Mouse (Mus musculus): ENCODE results near the gene Afdn.
A peak's percentile ranks its signal among the peaks of the same experiment; 100 is the strongest.
"Not testable (repeated sequence)": the region's sequence is repeated elsewhere in the genome, so short reads cannot be mapped to it uniquely, and the experiment has no call there.

The Afdn gene

DNA sequence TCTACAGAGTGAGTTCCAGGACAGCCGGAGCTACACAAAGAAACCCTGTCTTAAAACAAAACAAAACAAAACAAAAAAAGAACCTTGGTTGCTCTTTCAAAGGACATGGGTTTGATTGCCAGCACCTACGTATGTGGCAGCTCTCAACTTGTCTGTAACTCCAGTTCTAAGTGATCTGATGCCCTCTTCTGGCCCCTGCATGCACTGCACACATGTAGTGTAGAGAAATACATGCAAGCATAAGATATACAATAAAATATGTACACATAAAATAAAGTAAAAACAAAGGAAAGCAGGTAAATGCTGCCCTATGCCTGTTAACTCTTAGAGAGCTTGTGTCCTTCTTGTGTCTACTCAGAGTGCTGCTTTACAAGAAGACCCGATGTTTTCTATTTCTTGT lies 8.9 kb downstream of the Afdn start:
- DNase-seq (ENCODE audit: low read depth, low spot score): peak; percentile 75

DNA sequence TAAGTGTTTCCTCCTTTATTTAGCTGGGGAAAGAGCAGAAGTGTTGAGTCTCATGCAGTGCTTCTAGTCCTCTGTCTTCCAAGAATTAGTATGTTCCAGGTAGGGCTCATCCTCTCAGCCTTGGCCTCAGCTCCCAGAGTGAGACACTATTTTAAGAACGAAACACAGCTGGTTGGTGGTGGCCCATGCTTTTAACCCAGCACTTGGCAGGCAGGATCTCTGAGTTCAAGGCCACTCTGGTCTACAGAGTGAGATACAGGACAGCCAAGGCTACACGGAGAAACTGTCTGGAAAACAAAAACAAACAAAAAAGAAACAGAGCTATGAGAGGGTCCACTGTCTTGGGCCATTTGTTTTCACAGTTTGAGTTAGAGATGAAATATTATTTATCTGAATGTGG lies 17.3 kb downstream of the Afdn start:
- no peak for DNase-seq (ENCODE audit: low read depth, low spot score)

DNA sequence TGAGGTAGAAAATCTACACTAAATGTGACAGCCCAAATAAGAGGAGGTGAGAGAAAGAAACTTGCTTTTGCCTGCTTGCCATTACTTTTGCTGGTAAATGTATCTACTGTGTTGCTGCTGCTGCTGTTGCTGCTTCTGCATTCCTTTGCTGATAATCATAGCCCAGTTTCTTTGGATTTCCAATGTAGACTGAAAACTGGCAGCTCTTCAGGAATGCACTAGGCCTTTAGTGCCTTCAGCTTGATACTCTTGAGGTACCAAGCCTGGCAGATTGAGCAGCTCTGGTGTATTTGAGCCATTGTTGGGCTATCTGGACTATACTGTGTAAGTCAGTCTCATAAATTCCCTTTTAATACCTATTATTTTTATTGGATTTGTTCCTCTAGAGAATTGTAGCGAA lies 18.5 kb downstream of the Afdn start:
- no peak for DNase-seq (ENCODE audit: low read depth, low spot score)

DNA sequence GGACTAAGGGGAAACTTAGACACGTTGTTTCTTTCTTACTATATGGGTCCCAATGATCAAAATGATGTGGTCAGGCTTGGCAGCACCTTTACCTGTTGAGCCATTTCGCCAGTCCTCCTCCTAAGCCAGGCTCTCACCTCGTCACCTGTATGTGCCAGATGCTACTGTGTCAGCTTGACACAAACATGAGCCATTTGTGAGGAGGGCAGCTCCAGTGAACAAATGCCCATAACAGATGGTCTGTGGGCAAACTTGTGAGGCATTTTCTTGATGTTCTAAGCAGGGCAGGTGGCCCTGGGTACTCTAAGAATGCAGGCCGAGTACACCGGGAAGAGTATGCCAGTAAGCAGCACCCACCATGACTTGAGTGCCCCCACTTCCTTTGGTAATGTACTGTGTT lies 21.6 kb downstream of the Afdn start:
- DNase-seq (ENCODE audit: low read depth, low spot score): no peak

DNA sequence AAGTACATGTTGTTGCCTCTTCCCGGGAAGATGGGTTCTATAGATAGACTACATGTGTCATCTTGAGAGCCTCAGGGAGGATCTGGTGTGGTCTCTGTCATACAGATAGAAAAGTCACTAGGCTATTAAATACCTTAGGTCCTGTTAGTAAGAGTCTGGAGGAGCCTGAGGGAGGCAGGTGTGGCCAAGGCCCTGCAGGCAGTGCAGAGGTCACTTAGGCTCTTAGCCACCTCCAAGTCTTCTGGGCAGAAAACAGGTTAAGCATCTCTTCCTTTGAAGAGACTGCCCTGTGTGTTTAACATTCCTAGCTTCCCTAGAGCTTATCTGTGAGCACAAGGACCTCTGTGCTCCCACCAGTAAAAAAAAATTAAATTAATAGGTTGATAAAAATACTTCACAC lies 23.1 kb downstream of the Afdn start:
- no peak for DNase-seq (ENCODE audit: low read depth, low spot score)

DNA sequence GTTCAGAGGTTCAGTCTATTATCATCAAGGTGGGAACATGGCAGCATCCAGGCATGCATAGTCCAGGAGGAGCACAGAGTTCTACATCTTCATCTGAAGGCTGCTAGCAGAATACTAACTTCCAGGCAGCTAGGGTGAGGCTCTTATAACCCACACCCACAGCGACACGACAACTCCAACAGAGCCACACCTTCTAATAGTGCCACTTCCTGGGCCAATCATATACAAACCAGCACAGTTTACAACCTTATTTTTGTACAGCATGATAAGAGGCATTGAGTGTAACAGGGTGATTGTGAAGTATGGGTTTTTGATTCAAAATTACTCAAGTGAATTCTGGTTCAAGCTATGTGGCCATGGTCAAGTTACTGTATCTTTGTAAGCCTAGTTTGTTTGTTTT lies 29.7 kb downstream of the Afdn start:
- DNase-seq (ENCODE audit: low read depth, low spot score): not testable (repeated sequence)

DNA sequence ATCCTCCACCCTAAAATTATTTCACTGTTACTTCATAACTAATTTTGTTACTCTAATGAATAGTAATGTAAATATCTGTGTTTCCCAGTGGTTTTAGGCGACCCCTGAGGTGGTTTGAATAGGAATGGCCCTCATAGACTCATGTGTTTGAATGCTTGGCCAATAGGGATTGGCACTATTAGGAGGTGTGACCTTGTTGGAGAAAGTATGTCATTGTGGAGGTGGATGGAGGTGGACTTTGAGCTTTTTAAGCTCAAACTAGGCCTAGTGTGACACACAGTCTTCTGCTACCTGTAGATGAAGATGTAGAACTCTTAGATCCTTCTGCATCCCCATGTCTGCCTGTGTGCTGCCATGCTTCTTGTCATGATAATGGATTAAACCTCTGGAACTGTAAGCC lies 37.4 kb downstream of the Afdn start:
- no peak for DNase-seq (ENCODE audit: low read depth, low spot score)

DNA sequence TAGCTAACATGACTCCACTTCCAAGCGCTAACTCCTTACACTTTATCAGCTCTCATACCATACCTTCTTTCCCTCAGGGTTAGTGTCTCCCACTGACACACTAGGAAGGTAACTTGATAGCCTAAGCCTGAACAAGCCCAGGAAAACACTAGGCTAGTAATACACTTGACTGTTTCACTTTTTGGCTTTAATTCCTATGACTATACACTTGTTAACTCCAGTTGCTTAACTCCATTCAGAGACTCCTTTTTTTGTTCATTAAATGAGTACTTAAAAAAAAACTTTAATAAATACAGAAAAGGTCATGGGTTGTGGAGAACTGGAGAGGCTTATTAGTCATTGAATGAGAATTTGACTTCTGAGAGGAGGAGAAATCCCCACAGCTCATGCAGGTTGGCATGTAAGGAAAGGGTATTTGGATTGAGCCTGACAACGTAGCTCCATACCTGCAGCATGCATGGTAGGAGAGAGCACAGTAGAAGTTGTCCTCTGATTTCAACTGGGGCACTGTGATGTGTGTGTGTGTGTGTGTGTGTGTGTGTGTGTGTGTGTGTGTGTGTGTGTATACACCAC lies 42.6 kb downstream of the Afdn start:
- no peak for DNase-seq (ENCODE audit: low read depth, low spot score)

DNA sequence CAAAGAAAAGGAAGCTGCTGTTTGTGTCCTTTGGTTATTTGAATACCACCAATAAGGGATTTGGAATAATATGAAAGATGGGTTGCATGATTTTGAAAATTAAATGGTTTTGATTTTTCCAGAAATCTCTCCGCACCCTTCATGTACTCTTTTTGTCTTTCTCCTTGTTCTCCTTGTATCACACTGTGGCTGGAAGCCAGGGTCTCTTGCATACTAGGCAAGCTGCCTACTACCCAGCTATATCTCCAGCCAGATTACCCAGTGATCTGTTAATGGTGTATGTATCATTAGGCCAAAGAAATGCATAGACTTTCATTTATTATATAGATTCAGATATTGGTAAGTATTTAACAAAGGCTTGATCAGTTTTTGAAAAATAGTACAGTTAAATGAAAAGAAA lies 45.7 kb downstream of the Afdn start:
- no peak for DNase-seq (ENCODE audit: low read depth, low spot score)

DNA sequence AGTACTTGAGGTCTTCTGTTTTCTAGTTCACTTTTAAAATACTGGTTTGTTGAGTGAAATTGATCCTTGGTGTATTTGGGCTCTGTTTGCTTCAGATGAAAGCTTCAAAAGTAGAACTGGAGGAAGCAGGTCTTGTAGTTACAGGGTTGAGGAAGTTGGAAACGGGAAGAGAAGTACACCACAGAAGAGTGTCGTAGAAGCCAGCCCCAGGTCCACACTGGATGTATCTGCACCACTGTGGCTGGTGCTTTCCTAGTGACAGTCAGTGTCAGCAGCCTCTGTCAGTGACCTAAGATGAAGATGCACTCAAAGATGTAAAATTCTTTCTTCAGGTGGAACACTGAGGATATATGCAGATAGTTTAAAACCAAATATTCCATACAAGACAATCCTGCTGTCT lies 57.5 kb downstream of the Afdn start:
- DNase-seq (ENCODE audit: low read depth, low spot score): no peak

DNA sequence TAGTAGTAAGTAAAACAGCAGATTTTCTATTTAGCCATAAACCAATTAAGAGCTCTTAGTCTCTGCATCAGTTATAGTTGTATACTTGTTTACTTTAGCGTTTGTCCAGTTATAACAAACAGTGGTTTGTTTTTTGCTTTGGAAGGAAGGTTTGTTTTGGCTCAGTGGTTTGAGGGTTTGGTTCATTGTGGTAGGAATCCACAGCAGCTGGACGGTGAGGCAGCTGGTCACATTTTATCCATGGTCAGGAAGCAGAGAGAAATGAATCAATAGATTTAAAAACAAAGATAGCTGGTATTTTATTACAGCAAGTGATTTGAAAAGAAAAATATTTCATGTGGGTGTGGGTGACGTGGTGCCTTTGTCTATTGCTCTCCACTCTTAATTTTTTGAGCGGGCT lies 59.0 kb downstream of the Afdn start:
- no peak for DNase-seq (ENCODE audit: low read depth, low spot score)

DNA sequence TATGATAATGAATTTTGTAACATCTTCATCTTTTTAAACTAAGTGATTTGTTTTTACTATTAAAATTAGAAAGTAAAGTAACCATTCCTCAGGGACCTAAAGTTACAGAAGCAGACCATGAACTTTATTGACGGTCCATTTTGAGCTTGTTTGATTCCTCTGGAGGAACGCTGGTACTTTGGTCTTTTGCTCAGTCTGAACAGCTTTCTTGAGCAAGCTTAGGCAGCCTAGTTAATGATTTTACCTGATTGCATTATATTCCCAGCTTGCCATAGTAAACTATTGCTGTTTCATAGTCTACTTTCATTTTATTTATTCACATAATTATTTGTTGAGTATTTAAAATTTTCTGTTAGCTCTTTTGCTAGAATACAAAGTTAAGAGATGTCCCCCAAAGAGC lies 60.3 kb downstream of the Afdn start:
- DNase-seq (ENCODE audit: low read depth, low spot score): no peak

DNA sequence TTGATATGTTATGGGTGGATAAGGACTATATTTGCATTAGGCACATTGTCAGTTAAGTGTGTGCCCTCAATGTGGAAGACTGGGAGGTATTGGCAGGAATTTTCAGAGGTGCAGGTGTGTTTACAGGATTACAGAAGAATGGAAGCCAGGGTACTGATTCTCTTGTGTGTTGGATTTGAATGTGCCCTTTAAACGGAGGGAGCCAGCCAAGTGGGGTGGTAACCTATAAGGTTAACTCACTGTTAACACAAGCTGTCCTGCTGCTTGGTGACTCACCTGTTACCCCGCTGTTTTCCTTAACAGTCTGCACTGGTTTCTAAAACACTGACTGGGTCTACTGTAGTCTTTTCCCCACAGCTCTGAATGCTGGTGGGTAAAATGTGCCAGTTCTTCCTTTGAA lies 65.1 kb downstream of the Afdn start:
- DNase-seq (ENCODE audit: low read depth, low spot score): no peak

DNA sequence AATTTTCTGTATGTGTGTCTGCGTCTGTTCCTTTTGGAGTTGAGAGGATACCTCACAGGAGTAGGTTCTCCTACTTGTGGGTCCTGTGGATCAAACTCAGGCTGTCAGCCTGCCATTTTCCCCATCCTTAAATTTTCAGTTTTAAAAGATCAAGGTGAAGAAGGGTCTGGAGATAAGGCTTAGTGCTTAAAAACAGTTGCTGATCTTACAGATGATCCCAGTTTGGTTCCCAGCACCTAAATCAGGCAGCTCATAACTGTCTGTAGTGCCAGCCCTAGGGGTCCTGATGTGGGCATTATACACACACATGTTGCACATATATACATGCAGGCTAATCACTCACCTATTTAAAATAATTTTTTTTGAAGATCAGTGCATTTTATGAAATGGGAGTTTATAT lies 69.9 kb downstream of the Afdn start:
- DNase-seq (ENCODE audit: low read depth, low spot score): no peak

DNA sequence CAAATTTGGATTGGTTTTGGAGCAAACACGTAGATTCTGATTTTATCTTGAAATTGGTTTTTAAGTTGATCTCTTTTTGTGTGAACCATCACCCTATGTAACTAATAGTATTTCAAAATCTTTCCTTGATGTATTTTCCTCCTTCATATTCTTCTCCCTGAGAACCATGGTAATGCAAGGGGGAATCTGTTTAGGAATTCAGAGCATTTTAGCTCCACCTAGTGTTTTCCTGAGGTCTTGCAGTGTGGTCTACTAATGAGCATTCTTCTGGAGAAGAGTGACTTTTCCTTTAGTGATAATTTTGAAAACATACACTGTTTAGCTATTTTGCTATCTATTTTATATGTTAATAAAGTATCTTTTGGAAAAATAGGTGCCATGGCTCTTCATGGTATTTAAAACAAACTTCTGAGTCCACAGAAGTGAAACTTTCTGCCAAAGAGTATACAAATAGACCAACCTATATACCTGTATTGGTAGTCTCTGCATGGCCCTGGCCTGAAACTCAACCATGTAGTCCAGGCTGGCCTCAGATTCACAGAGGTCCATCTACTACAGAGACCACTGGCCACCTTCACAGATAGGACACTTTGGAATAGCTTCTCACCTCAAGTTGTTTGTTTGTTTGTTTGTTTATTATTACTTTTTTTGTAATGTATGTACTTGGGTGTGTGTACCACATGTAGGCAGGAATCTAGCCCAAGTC lies 70.5 kb downstream of the Afdn start:
- peak; percentile 41 for DNase-seq (ENCODE audit: low read depth, low spot score)

DNA sequence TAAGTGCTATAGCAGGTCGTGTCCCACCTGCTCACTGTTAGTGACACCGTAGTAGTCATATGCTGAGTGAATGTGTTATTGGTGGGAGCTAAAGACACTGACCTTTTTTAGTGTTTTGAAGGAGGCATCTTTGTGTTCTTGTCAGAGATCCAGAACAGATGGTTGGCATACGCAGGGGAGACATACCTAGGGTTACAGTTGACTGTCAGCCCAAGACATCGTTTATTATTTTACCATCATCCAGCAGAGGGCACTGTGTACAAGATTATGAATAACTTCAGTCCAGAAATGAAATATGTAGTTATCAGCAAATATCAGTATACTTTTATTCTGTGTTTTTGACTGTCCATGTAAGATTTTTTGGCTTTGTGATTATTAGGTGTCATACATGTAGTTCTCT lies 75.5 kb downstream of the Afdn start:
- peak; percentile 14 for DNase-seq (ENCODE audit: low read depth, low spot score)

DNA sequence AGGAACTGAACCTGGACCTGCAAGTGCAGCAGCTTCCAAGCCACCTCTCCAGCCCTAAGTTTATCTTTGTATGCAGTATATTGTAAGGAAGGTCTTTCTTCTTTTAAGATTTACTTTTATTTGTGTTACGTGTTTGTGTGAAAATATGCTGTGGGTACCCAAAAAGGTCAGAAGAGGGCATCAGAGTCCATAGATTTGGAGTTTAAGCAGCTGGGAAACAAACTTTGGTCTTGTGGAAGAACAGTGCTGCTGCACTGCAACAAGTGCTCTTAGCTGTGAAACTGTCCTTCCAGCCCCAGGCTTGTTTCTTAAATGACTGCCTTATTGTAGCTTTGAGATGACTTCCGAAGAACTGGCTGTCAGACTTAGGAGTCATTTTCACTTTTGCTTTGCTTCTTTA lies 89.8 kb downstream of the Afdn start:
- peak; percentile 38 for DNase-seq (ENCODE audit: low read depth, low spot score)

DNA sequence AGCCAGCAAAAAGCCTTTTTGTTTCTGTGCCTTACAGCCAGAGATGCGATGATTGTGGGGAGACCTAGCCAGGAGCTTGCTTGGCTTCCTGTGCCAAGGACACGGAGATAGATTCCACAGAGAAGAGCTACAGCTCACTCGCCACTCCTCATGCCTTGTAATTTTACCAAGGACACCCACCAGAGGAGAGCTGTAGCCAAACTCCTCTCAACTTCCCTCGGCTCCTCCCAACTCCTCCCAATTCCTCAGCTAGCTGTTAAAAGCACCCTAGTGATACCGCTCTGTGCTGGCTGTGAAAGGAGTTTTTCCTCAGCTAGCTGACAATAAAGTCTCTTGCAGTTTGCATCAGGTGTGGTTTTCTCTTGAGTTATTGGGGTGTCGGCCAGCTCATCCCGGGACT lies 93.5 kb downstream of the Afdn start:
- not testable (repeated sequence) for DNase-seq (ENCODE audit: low read depth, low spot score)

DNA sequence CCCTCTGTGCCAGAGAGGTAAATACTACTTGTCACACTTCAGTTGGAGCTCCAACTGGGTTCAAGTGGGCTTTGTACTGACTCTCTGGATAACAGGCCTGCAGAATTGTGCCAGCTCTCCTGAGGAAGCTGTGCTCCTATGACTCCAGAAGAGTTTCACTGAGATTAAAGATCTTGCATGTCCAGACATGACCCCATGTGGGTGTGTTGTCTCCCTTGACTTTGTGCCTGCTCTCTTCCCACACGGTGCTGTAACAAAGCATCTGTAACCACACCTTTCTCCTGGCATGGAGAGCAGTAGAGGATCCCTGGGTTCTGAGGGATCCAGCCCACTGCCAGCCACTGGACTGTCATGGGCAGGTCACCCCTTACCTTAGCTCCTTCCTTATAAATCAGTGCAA lies 95.1 kb downstream of the Afdn start:
- peak; percentile 15 for DNase-seq (ENCODE audit: low read depth, low spot score)

DNA sequence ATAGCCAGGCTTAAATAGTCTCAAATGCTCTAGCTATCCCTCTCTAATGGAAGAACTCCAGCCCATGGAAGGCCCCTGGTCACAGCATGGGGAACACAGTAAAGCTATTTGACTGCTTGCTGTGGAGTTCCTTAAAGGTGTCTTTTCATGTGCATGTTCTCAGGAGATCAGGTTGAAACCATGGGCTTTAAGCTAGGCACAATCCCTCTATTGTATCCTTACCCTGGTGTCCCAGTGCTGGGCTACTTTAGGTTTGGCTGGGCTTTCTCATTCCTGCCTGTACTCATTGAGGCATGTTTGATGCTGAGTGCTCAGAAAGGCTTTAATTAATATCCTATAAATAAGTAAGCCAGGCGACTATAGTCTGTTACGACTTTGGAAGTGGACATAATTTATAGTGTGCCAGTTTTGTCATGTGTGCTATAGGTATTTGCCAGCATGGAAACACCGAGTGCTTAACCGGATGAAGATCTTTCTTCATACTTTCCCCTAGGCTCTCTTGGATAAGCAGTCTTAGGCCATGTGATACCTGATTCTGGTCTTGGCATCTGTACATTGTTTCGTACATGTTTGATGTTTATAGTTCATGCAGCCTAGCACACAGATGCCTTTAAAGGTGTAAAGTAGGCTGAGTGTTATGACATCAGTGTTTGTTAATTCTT lies 96.2 kb downstream of the Afdn start:
- no peak for DNase-seq (ENCODE audit: low read depth, low spot score)

DNA sequence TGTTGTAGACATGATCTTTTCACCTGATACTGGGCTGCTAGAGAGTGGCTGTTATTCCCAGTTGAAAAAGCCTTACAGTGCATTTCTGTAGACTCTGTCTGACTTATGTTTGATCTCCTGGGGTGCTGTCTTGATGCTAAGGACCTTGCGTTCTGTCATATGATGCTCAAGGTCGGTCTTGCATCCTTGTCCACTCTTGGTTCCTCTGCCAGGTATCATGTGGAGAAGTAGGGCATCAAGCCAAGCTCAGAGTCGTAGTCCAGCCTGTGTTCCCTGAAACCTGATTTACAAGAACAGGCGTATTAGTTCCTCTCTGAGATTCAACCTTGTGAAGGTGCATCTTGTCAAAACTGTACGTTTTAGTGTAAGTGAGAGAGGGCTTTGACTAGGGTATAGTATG lies 105.0 kb downstream of the Afdn start:
- DNase-seq (ENCODE audit: low read depth, low spot score): no peak

DNA sequence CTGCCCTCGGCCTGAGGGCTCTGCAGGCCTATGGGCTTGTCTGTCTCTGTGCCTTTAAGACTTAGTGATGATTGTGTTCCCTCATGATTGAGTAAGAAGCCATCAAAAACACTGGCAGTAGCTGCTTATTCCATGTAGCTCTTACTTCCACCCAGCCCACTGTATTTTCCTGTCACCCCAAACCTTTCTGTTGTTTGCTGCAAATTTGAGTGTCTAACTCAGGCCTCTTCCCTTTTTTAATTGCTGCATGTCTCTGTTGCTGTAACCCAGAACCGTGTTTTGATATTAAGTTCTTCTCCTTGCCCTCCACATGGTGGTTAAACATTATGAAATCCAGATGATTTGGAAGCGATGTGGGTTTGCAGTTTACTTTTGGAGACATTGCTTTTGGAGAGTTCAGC lies 106.6 kb downstream of the Afdn start:
- no peak for DNase-seq (ENCODE audit: low read depth, low spot score)

DNA sequence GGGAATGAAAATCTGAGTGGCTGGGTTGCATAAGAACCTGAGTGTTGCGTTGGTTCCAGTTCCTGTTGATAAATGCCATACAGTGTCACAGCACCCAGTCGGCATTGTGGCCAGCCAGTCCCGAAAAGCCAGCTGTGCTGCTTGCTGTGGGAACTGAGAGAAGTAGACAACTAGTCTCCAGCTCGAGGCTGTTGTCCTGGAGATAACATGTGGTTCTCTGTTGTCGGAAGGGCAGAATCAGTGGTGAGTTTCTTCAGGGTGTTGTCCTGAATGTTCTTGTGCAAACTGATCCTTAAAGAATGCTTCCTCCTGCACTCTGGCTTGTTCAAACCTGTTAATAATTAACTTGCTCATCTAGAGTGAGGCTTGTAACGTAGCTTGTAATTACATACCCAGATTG lies 107.1 kb downstream of the Afdn start:
- no peak for DNase-seq (ENCODE audit: low read depth, low spot score)
